Mouse (Mus musculus) kidney, adult 2 months (tissue): ENCODE results near the gene Plekhf1.

Experiments
- CTCF ChIP-seq: fragments of 200-500 bp; conservative IDR thresholded peaks from 2 replicates; pipeline ENCODE4 v1.5.1; 2011; ENCODE audit warnings: low read depth, mild to moderate bottlenecking, control low read depth, low read length, moderate library complexity, mixed read lengths; ENCODE audit not compliant: insufficient read depth, insufficient read length
- POLR2A ChIP-seq: fragments of 200-500 bp; IDR thresholded peaks from one replicate; pipeline ENCODE4 v1.6.1; 2011; ENCODE audit warnings: low read depth, low read length, control low read depth

- no peak for TF ChIP-seq POLR2A
- TF ChIP-seq CTCF: no peak
Measured at GRCm38 (mm10) chr7:38201290-38201658, 26.5 kb downstream of the Plekhf1 start.
